Mouse (Mus musculus) hematopoietic stem cell, adult 5-6 weeks (primary cell): ENCODE data around the gene Sez6. TPM values are rescaled to one million over a fixed set of nuclear protein-coding genes. Genes with fewer than 3 reads are reported as not detected.

ENCODE experiments used
- ATAC-seq, 2 experiments: fragments of 125-278 bp in 1 of 2; replicated peaks in 1 of 2; 2 replicates each; pipeline ENCODE4 v1.8.0; 2016 to 2017; ENCODE audit warnings: inconsistent platforms in 2 of 2, mild to moderate bottlenecking in 2 of 2, moderate number of reproducible peaks in 2 of 2, low read depth in 1 of 2, moderate TSS enrichment in 1 of 2; ENCODE audit not compliant: low FRiP score in 2 of 2, poor library complexity in 2 of 2, severe bottlenecking in 2 of 2, insufficient read depth in 1 of 2, low TSS enrichment in 1 of 2
- total RNA-seq: library from RNA; stranded (forward); fragments of 172-1452, 232-1000 nt; gene quantifications from 2 replicates; pipeline ENCODE4 v1.2.3, GENCODE M21; 2017

The Sez6 gene
- total RNA-seq, 1 experiment from 2014 or later = not detected

- ATAC-seq = no peak
These were observed 29.2 kb upstream of the Sez6 start for GRCm38 (mm10) chr11:77901366-77901765.

GRCm38 (mm10) chr11:77901775-77902355 lies 28.7 kb upstream of the Sez6 start:
- ATAC-seq = no peak

- ATAC-seq = no peak
These were observed 26.8 kb upstream of the Sez6 start for GRCm38 (mm10) chr11:77903761-77904160.

- ATAC-seq = no peak
These were observed 25.9 kb upstream of the Sez6 start for GRCm38 (mm10) chr11:77904707-77905106.

GRCm38 (mm10) chr11:77906097-77906687 lies 24.4 kb upstream of the Sez6 start:
- no peak for ATAC-seq

- ATAC-seq = no peak
These were observed 23.8 kb upstream of the Sez6 start for GRCm38 (mm10) chr11:77906747-77907174.

- no peak for ATAC-seq
These were observed 22.1 kb upstream of the Sez6 start for GRCm38 (mm10) chr11:77908468-77908867.

GRCm38 (mm10) chr11:77909376-77909775 lies 21.2 kb upstream of the Sez6 start:
- no peak for ATAC-seq

GRCm38 (mm10) chr11:77909776-77910175 lies 20.8 kb upstream of the Sez6 start:
- no peak for ATAC-seq

GRCm38 (mm10) chr11:77913505-77913904 lies 17.1 kb upstream of the Sez6 start:
- no peak for ATAC-seq

- no peak for ATAC-seq
These were observed 15.9 kb upstream of the Sez6 start for GRCm38 (mm10) chr11:77914598-77915260.

- ATAC-seq = no peak
These were observed 13.9 kb upstream of the Sez6 start for GRCm38 (mm10) chr11:77916741-77917140.

- no peak for ATAC-seq
These were observed 13.4 kb upstream of the Sez6 start for GRCm38 (mm10) chr11:77917166-77917565.

GRCm38 (mm10) chr11:77923285-77923684 lies 7.3 kb upstream of the Sez6 start:
- no peak for ATAC-seq

GRCm38 (mm10) chr11:77925836-77926657 lies 4.6 kb upstream of the Sez6 start:
- no peak for ATAC-seq

GRCm38 (mm10) chr11:77926666-77927065 lies 3.9 kb upstream of the Sez6 start:
- no peak for ATAC-seq

GRCm38 (mm10) chr11:77927837-77928236 lies 2.8 kb upstream of the Sez6 start:
- no peak for ATAC-seq
